Mouse (Mus musculus): ENCODE measurements around the gene Stpg4.

DNA sequence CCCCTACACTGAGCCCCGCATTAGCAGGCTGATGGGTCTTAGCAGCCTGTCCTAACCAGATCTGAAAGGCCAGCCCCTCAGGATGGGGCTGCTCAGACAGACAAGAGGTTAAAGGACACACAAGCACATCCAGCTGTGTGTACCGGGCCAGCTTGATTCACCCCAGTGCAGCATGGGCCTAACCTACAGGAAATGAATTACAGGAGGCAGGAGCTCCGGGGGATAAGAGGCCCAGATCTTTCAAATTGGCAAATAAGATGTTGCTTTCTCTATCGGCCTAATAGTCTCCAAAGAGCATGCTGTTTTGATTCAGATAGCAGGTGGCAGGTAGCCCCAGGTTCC, 82.3 kb downstream of the Stpg4 start:
- TF ChIP-seq GATA1 (IDR thresholded peaks at IDR 0.05; ENCODE audit: low read length) (no peak), TAL1 (IDR thresholded peaks at IDR 0.05; ENCODE audit: low read length) (no peak)
